Comparison of ENCODE assay signal across 10 mouse cellular contexts in the genomic region with DNA sequence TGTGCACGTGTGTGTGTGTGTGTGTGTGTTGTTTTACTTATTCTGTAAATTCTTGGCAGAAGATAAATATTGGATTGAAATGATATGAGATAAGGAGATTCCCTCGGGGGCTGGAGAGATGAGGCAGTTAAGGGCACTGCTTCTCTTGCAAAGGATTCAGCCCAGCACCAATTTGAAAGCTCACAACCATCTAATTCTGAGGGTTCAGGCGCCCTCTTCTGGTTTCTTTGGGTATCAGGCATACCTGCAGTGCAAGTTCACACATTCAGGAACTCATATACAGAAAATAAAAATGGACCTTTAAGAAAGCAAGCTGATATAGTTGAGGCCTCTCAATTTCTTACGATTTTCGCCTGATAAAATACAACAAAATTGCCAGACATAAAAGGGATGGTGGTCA. TPM values are rescaled to one million over a fixed set of nuclear protein-coding genes. Genes with fewer than 3 reads are reported as not detected.
DNase-seq lines count a peak whose midpoint lies in the region; ATAC-seq lines count a peak whose summit lies in the region.
"Had no signal": no experiment of that assay in that cellular context is flagged by ENCODE, and none has a peak within 500 bp of the region (broad histone marks: within the 10 kb centered on the region; RNA-seq: fewer than 3 reads in every experiment).

No protein-coding gene starts in this region.

- H3K27ac ChIP-seq in midbrain, embryonic 10.5 days (replicated peaks): no peak overlapping the region
- H3K27ac ChIP-seq in midbrain, embryonic 16.5 days (ENCODE audit: low read length): no peak overlapping the region

- no peaks in the 10 kb centered on the region for H3K27me3 ChIP-seq in midbrain, embryonic 10.5 days (ENCODE audit: low read depth, poor library complexity, severe bottlenecking)
- H3K27me3 ChIP-seq in midbrain, embryonic 16.5 days (ENCODE audit: control insufficient read depth, insufficient read depth, low read depth, low read length): no peaks in the 10 kb centered on the region

- DNase-seq in midbrain, embryonic 10.5 days (ENCODE audit: low spot score): peak; percentile 53
- DNase-seq in WW6 (ENCODE audit: low read depth, low spot score): peak; percentile 42
- peak; percentile 63 to 81 for DNase-seq in cerebellum, postnatal 25 days
- DNase-seq in heart, postnatal 14 days: peak; percentile 51 to 74
- peak; percentile 67 to 69 for DNase-seq in left cerebral cortex, postnatal 10 days (ENCODE audit: extremely low spot score in 1 of 2, low spot score in 2 of 2)
- peak; percentile 70 for DNase-seq in retina, postnatal 1 day

- no peak overlapping the region for H3K9ac ChIP-seq in midbrain, embryonic 16.5 days (ENCODE audit: low read depth, low read length)

- ATAC-seq in midbrain, embryonic 16.5 days: no peak
- ATAC-seq in megakaryocyte-erythroid progenitor cell, adult 5-6 weeks (replicated peaks; ENCODE audit: low FRiP score, low TSS enrichment, poor library complexity, severe bottlenecking): no peak

- H3K36me3 ChIP-seq in midbrain, embryonic 10.5 days: no peaks in the 10 kb centered on the region
- no peaks in the 10 kb centered on the region for H3K36me3 ChIP-seq in midbrain, embryonic 16.5 days (ENCODE audit: control insufficient read depth, insufficient read depth, low read length)

- WGBS in midbrain, embryonic 10.5 days: 44% methylated on average over 5 of the region's 5 CpGs
- WGBS in midbrain, embryonic 16.5 days: 37% methylated on average over 5 of the region's 5 CpGs

- H3K9me3 ChIP-seq in midbrain, embryonic 10.5 days (replicated peaks): no peaks in the 10 kb centered on the region
- no peaks in the 10 kb centered on the region for H3K9me3 ChIP-seq in midbrain, embryonic 16.5 days (replicated peaks; ENCODE audit: control insufficient read depth, low read length, poor library complexity, severe bottlenecking)

- H3K4me3 ChIP-seq in midbrain, embryonic 10.5 days: no peak overlapping the region
- H3K4me3 ChIP-seq in midbrain, embryonic 16.5 days (ENCODE audit: low read depth, low read length): no peak overlapping the region

- H3K4me1 ChIP-seq in midbrain, embryonic 10.5 days: no peaks in the 10 kb centered on the region
- H3K4me1 ChIP-seq in midbrain, embryonic 16.5 days (ENCODE audit: control insufficient read depth, insufficient read depth, low read length): no peaks in the 10 kb centered on the region

- H3K4me2 ChIP-seq in midbrain, embryonic 16.5 days (ENCODE audit: low read length): no peak overlapping the region

- intact Hi-C loops in heart, postnatal 14 days (cut with DNase I): loop anchor here (5.0 kb wide), 2 partner anchors 113 to 353 kb away; no protein-coding TSS in a partner anchor
- intact Hi-C loops in left cerebral cortex, postnatal 10 days (cut with DNase I): loop anchor here (10.0 kb wide), 1 partner anchor 350 kb away; no protein-coding TSS in a partner anchor

RNA-seq across cellular contexts. Expression of a gene that starts 10.7 kb away (rescaled TPM):
- polyA plus RNA-seq in midbrain, embryonic 10.5 days (2016; fragmentation: Nextera tagmentation; extraction: Ambion mirVana): not detected in 2 replicates
- polyA plus RNA-seq in midbrain, embryonic 16.5 days (2015; fragmentation: Nextera tagmentation; extraction: Ambion mirVana): not detected in 2 replicates
- total RNA-seq in heart, postnatal 14 days (2021): not detected
- not detected for total RNA-seq in left cerebral cortex, postnatal 10 days (2021)
- not detected in 2 replicates for total RNA-seq in megakaryocyte-erythroid progenitor cell, adult 5-6 weeks (2014; fragmentation: Nextera tagmentation)
- not detected in 2 replicates for total RNA-seq in megakaryocyte-erythroid progenitor cell, adult 5-6 weeks (2017)
- total RNA-seq: gastrocnemius, postnatal 4 days; neutrophil, adult 5-6 weeks had no signal

RNA-seq across cellular contexts. Expression of a gene that starts 22.1 kb away (rescaled TPM):
- polyA plus RNA-seq in midbrain, embryonic 10.5 days (2016; fragmentation: Nextera tagmentation; extraction: Ambion mirVana): not detected in 2 replicates
- polyA plus RNA-seq in midbrain, embryonic 16.5 days (2015; fragmentation: Nextera tagmentation; extraction: Ambion mirVana): not detected in 2 replicates
- 1 to 10 TPM in 1 of 2 experiments, under 1 TPM in 1; 0.68 to 1.1 TPM for total RNA-seq in heart, postnatal 14 days (2021)
- under 1 TPM in 1 of 2 experiments, not detected in 1; 0.22 TPM for total RNA-seq in left cerebral cortex, postnatal 10 days (2021)
- not detected in 2 replicates for total RNA-seq in megakaryocyte-erythroid progenitor cell, adult 5-6 weeks (2014; fragmentation: Nextera tagmentation)
- total RNA-seq in megakaryocyte-erythroid progenitor cell, adult 5-6 weeks (2017): not detected in 2 replicates
- total RNA-seq: neutrophil, adult 5-6 weeks had no signal

RNA-seq across cellular contexts. Expression of a gene that starts 22.1 kb away (rescaled TPM):
- not detected in 2 replicates for polyA plus RNA-seq in midbrain, embryonic 10.5 days (2016; fragmentation: Nextera tagmentation; extraction: Ambion mirVana)
- not detected in 2 replicates for polyA plus RNA-seq in midbrain, embryonic 16.5 days (2015; fragmentation: Nextera tagmentation; extraction: Ambion mirVana)
- total RNA-seq in heart, postnatal 14 days (2021): not detected
- not detected for total RNA-seq in left cerebral cortex, postnatal 10 days (2021)
- total RNA-seq in megakaryocyte-erythroid progenitor cell, adult 5-6 weeks (2014; fragmentation: Nextera tagmentation): not detected in 2 replicates
- not detected in 2 replicates for total RNA-seq in megakaryocyte-erythroid progenitor cell, adult 5-6 weeks (2017)
- total RNA-seq: gastrocnemius, postnatal 4 days; neutrophil, adult 5-6 weeks had no signal

RNA-seq across cellular contexts. Expression of a gene that starts 40.3 kb away (rescaled TPM):
- not detected in 2 replicates for polyA plus RNA-seq in midbrain, embryonic 10.5 days (2016; fragmentation: Nextera tagmentation; extraction: Ambion mirVana)
- polyA plus RNA-seq in midbrain, embryonic 16.5 days (2015; fragmentation: Nextera tagmentation; extraction: Ambion mirVana): not detected in 2 replicates
- not detected for total RNA-seq in heart, postnatal 14 days (2021)
- total RNA-seq in left cerebral cortex, postnatal 10 days (2021): under 1 TPM in 1 of 2 experiments, not detected in 1; 0.30 TPM
- total RNA-seq in megakaryocyte-erythroid progenitor cell, adult 5-6 weeks (2014; fragmentation: Nextera tagmentation): 0.26 TPM in 1 of 2 replicates, not detected in the other
- total RNA-seq in megakaryocyte-erythroid progenitor cell, adult 5-6 weeks (2017): 1.7 TPM in 1 of 2 replicates, not detected in the other
- total RNA-seq: neutrophil, adult 5-6 weeks had no signal

RNA-seq across cellular contexts. Expression of a gene that starts 46.9 kb away (rescaled TPM):
- 0.04 TPM in 1 of 2 replicates, not detected in the other for polyA plus RNA-seq in midbrain, embryonic 10.5 days (2016; fragmentation: Nextera tagmentation; extraction: Ambion mirVana)
- polyA plus RNA-seq in midbrain, embryonic 16.5 days (2015; fragmentation: Nextera tagmentation; extraction: Ambion mirVana): 0.10 TPM in 2 replicates
- not detected for total RNA-seq in heart, postnatal 14 days (2021)
- total RNA-seq in left cerebral cortex, postnatal 10 days (2021): under 1 TPM in 1 of 2 experiments, not detected in 1; 0.18 TPM
- not detected in 2 replicates for total RNA-seq in megakaryocyte-erythroid progenitor cell, adult 5-6 weeks (2014; fragmentation: Nextera tagmentation)
- total RNA-seq in megakaryocyte-erythroid progenitor cell, adult 5-6 weeks (2017): not detected in 2 replicates
- total RNA-seq: gastrocnemius, postnatal 4 days; neutrophil, adult 5-6 weeks had no signal
